Mouse (Mus musculus) heart, postnatal 10 days (tissue): ENCODE results near the gene Rnh1. TPM values are rescaled to one million over a fixed set of nuclear protein-coding genes. Genes with fewer than 3 reads are reported as not detected.

Experiments used
- DNase-seq, 2 experiments: peaks; one replicate each; pipeline ENCODE4 v3.0.0; 2021
- intact Hi-C: fragments of 180-260 bp; cut with DNase I; formaldehyde crosslinking; loops from one replicate; pipeline ENCODE4 v1.15.1; 2025
- microRNA-seq, 2 experiments: library from miRNA; unstranded; fragments of <30 nt; microRNA quantifications; one replicate each; pipeline ENCODE4 v1.2.0; 2022
- total RNA-seq, 2 experiments: library from RNA; stranded (reverse); gene quantifications; 2 replicates each; pipeline ENCODE4 v1.2.3; 2021

The Rnh1 gene
- total RNA-seq, 2 experiments from 2014 or later: 72.9 to 75.3 TPM

GRCm38 (mm10) chr7:141121051-141121531, 51.6 kb downstream of the Rnh1 start:
- DNase-seq: no peak
- intact Hi-C loops: loop anchor here (2.0 kb wide), 1 partner anchor 22 kb away; no protein-coding TSS in a partner anchor

- intact Hi-C loops: loop anchor here (2.0 kb wide), 1 partner anchor 22 kb away; no protein-coding TSS in a partner anchor
- no peak for DNase-seq
These were observed 52.1 kb downstream of the Rnh1 start for GRCm38 (mm10) chr7:141120605-141121004.

- intact Hi-C loops: no loop called here
- DNase-seq: no peak
These were observed 53.2 kb downstream of the Rnh1 start for GRCm38 (mm10) chr7:141119487-141119886.

GRCm38 (mm10) chr7:141117636-141118035, 55.0 kb downstream of the Rnh1 start, which contains the start of gene Ano9:
Gene Ano9, minus strand, starts transcription at chr7:141117806.
- intact Hi-C loops: no loop called here
- DNase-seq: no peak

- DNase-seq: no peak
- intact Hi-C loops: no loop called here
These were observed 56.8 kb downstream of the Rnh1 start for GRCm38 (mm10) chr7:141115874-141116273.

Small RNAs within 50 kb of the gene (microRNA-seq; reads per million reads assigned to microRNA genes)
- 530 to 863 reads per million in 2 experiments for gene Mir210

Other genes with a start within 250 kb of the Rnh1 start
- gene Pgghg, start 231.5 kb downstream of the Rnh1 start, total RNA-seq: 1 to 10 TPM; 7.7 to 8.6 TPM
- 1 to 10 TPM in 1 of 2 experiments, not detected in 1; 1.1 TPM for gene Ifitm5, start 222.6 kb downstream of the Rnh1 start, total RNA-seq
- gene Gm45717, start 216.9 kb downstream of the Rnh1 start, total RNA-seq: not detected
- 100 to 1,000 TPM; 168 to 187 TPM for gene Ifitm2, start 216.9 kb downstream of the Rnh1 start, total RNA-seq
- 1 to 10 TPM; 2.4 to 3.8 TPM for gene Ifitm1, start 205.6 kb downstream of the Rnh1 start, total RNA-seq
- gene Ifitm3, start 162.1 kb downstream of the Rnh1 start, total RNA-seq: 100 to 1,000 TPM; 104 to 117 TPM
- gene Ifitm6, start 154.9 kb downstream of the Rnh1 start, total RNA-seq: under 1 TPM in 1 of 2 experiments, not detected in 1; 0.69 TPM
- not detected for gene Gm17387, start 143.7 kb downstream of the Rnh1 start, total RNA-seq
- under 1 TPM in 1 of 2 experiments, not detected in 1; 0.22 TPM for gene B4galnt4, start 111.8 kb downstream of the Rnh1 start, total RNA-seq
- gene Pkp3, start 94.6 kb downstream of the Rnh1 start, total RNA-seq: under 1 TPM in 1 of 2 experiments, not detected in 1; 0.24 TPM
- gene Sigirr, start 72.3 kb downstream of the Rnh1 start, total RNA-seq: 1 to 10 TPM; 6.7 to 8.2 TPM
- gene Ano9, start 55.1 kb downstream of the Rnh1 start, total RNA-seq: under 1 TPM; 0.10 to 0.14 TPM
- gene Ptdss2, start 50.5 kb downstream of the Rnh1 start, total RNA-seq: 10 to 100 TPM; 37.4 to 45.9 TPM
- gene Hras, start 21.1 kb upstream of the Rnh1 start, total RNA-seq: 100 to 1,000 TPM; 102 to 114 TPM
- 1 to 10 TPM; 3.3 to 4.0 TPM for gene Lrrc56, start 21.3 kb upstream of the Rnh1 start, total RNA-seq
- gene Lmntd2, start 41.2 kb upstream of the Rnh1 start, total RNA-seq: not detected
- gene Rassf7, start 43.0 kb upstream of the Rnh1 start, total RNA-seq: 1 to 10 TPM; 1.9 to 4.9 TPM
- gene Phrf1, start 55.9 kb upstream of the Rnh1 start, total RNA-seq: 10 to 100 TPM; 46.1 to 47.4 TPM
- gene Irf7, start 93.6 kb upstream of the Rnh1 start, total RNA-seq: 1 to 10 TPM; 1.7 TPM
- not detected for gene Cdhr5, start 103.9 kb upstream of the Rnh1 start, total RNA-seq
- under 1 TPM in 1 of 2 experiments, not detected in 1; 0.48 TPM for gene Sct, start 106.3 kb upstream of the Rnh1 start, total RNA-seq
- gene Drd4, start 119.1 kb upstream of the Rnh1 start, total RNA-seq: not detected
- 10 to 100 TPM; 25.0 to 27.0 TPM for gene Deaf1, start 154.8 kb upstream of the Rnh1 start, total RNA-seq
- 10 to 100 TPM; 13.5 to 14.7 TPM for gene Tmem80, start 154.9 kb upstream of the Rnh1 start, total RNA-seq
- 1 to 10 TPM; 2.8 to 3.0 TPM for gene Eps8l2, start 166.0 kb upstream of the Rnh1 start, total RNA-seq
- gene Taldo1, start 219.3 kb upstream of the Rnh1 start, total RNA-seq: 100 to 1,000 TPM; 137 to 155 TPM
- gene Gatd1, start 241.3 kb upstream of the Rnh1 start, total RNA-seq: 10 to 100 TPM; 12.2 to 15.0 TPM